Mouse (Mus musculus): ENCODE results near the gene Mfrp.

DNA sequence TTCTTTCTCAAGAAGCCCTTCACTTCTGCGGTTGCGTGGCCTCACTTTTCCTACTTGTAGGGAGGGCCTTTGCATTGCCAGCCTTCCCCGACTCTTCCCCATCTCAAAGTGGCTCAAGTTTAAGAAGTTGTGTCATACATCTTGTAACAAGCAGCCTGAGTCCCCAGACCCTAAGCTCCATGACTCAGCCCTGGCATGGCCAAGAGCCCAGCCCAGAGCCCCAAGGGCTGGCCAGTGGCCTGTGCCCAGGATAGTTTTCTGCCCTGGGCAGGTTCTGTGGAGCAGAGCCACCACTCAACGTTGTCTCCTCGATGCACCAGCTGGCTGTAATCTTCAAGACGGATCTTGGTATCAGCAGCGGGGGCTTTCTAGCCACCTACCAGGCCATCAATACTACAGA lies 3.4 kb downstream of the Mfrp start:
- TF ChIP-seq CTCF (IDR thresholded peaks at IDR 0.05; ENCODE audit: control insufficient read depth, insufficient read depth, insufficient read length) (no peak), MYOG (IDR thresholded peaks at IDR 0.05; ENCODE audit: control insufficient read depth, extremely low read depth, insufficient read length) (no peak), MYOD1 (IDR thresholded peaks at IDR 0.05; ENCODE audit: control insufficient read depth, insufficient read length, low read depth) (no peak), MAX (IDR thresholded peaks at IDR 0.05) (no peak), USF1 (IDR thresholded peaks at IDR 0.05; ENCODE audit: low read depth) (no peak), CEBPB (IDR thresholded peaks at IDR 0.05; ENCODE audit: low read depth) (no peak), FOSL1 (IDR thresholded peaks at IDR 0.05; ENCODE audit: insufficient read depth, low read length, poor library complexity, severe bottlenecking) (no peak)

Measured in C2C12 (cell line).